Comparison of ENCODE assay signal across 10 mouse cellular contexts in genomic region chr17:15832398-15832797, GRCm38 (mm10).
"Had no signal": no experiment of that assay in that cellular context is flagged by ENCODE, and none has a peak within 500 bp of the region (broad histone marks: within the 10 kb centered on the region; RNA-seq: fewer than 3 reads in every experiment).

No protein-coding gene starts in this region.

- H3K9me3 ChIP-seq: limb, embryonic 15.5 days; liver, embryonic 12.5 days; lung, embryonic 15.5 days; neural tube, embryonic 13.5 days; stomach, embryonic 15.5 days had no signal

- DNase-seq: kidney, adult 11 months; layer of hippocampus, adult 9-11 months; layer of hippocampus, postnatal 36 days; right cerebral cortex, postnatal 4 days had no signal

- ATAC-seq: liver, embryonic 12.5 days had no signal

- H3K4me2 ChIP-seq: limb, embryonic 15.5 days; liver, embryonic 12.5 days; lung, embryonic 15.5 days; neural tube, embryonic 13.5 days; stomach, embryonic 15.5 days had no signal

- H3K36me3 ChIP-seq: limb, embryonic 15.5 days; liver, embryonic 12.5 days; lung, embryonic 15.5 days; neural tube, embryonic 13.5 days; stomach, embryonic 15.5 days had no signal

- H3K27ac ChIP-seq: kidney, postnatal 0 days; limb, embryonic 15.5 days; liver, embryonic 12.5 days; lung, embryonic 15.5 days; neural tube, embryonic 13.5 days had no signal

- H3K4me1 ChIP-seq: stomach, embryonic 15.5 days had no signal

- H3K9ac ChIP-seq: limb, embryonic 15.5 days; liver, embryonic 12.5 days; lung, embryonic 15.5 days; neural tube, embryonic 13.5 days; stomach, embryonic 15.5 days had no signal

- H3K27me3 ChIP-seq: limb, embryonic 15.5 days; neural tube, embryonic 13.5 days; stomach, embryonic 15.5 days had no signal

- H3K4me3 ChIP-seq: limb, embryonic 15.5 days; liver, embryonic 12.5 days; lung, embryonic 15.5 days; neural tube, embryonic 13.5 days had no signal
